Mouse (Mus musculus): ENCODE data around the gene Fam163b. TPM values are rescaled to one million over a fixed set of nuclear protein-coding genes. Genes with fewer than 3 reads are reported as not detected.

Fam163b gene
- polyA plus RNA-seq, 1 experiment from 2014 or later: 0.09 TPM

GRCm38 (mm10) chr2:27125979-27126378 lies 16.3 kb downstream of the Fam163b start:
- Histone ChIP-seq H3K4me3 (ENCODE audit: low read depth, low read length) (no peak overlapping the region), H3K27me3 (ENCODE audit: control insufficient read depth, insufficient read depth, low read length) (no peaks in the 10 kb centered on the region), H3K9ac (ENCODE audit: low read length) (no peak overlapping the region), H3K27ac (ENCODE audit: low read depth, low read length) (no peak overlapping the region), H3K4me1 (replicated peaks; ENCODE audit: control insufficient read depth, insufficient read depth, low read length) (peaks cover 4% of the 10 kb centered on the region; the same call in 1 of the 2 replicates), H3K9me3 (ENCODE audit: control insufficient read depth, low read length) (no peaks in the 10 kb centered on the region), H3K36me3 (ENCODE audit: control insufficient read depth, insufficient read depth, low read length) (no peaks in the 10 kb centered on the region), H3K4me2 (ENCODE audit: low read depth, low read length, severe bottlenecking) (no peak overlapping the region)
- ATAC-seq (replicated peaks; ENCODE audit: low FRiP score) (no peak), DNase-seq (ENCODE audit: low spot score) (peak; percentile 59)
- WGBS: 42% methylated on average over 10 of the region's 10 CpGs

GRCm38 (mm10) chr2:27123121-27123520 lies 19.2 kb downstream of the Fam163b start:
- no peak for ATAC-seq (replicated peaks; ENCODE audit: low FRiP score)
- Histone ChIP-seq H3K9ac (ENCODE audit: low read length) (no peak overlapping the region), H3K4me1 (replicated peaks; ENCODE audit: control insufficient read depth, insufficient read depth, low read length) (peaks cover 4% of the 10 kb centered on the region; the same call in 1 of the 2 replicates), H3K4me3 (ENCODE audit: low read depth, low read length) (no peak overlapping the region), H3K27ac (ENCODE audit: low read depth, low read length) (no peak overlapping the region), H3K27me3 (ENCODE audit: control insufficient read depth, insufficient read depth, low read length) (no peaks in the 10 kb centered on the region), H3K36me3 (ENCODE audit: control insufficient read depth, insufficient read depth, low read length) (no peaks in the 10 kb centered on the region), H3K9me3 (ENCODE audit: control insufficient read depth, low read length) (no peaks in the 10 kb centered on the region), H3K4me2 (ENCODE audit: low read depth, low read length, severe bottlenecking) (no peak overlapping the region)
- no peak for DNase-seq (ENCODE audit: low spot score)
- 78% methylated on average over 4 of the region's 4 CpGs for WGBS

- Histone ChIP-seq H3K4me2 (ENCODE audit: low read depth, low read length, severe bottlenecking) (no peak overlapping the region), H3K4me3 (ENCODE audit: low read depth, low read length) (no peak overlapping the region), H3K27ac (ENCODE audit: low read depth, low read length) (no peak overlapping the region), H3K9ac (ENCODE audit: low read length) (no peak overlapping the region), H3K9me3 (ENCODE audit: control insufficient read depth, low read length) (no peaks in the 10 kb centered on the region), H3K4me1 (replicated peaks; ENCODE audit: control insufficient read depth, insufficient read depth, low read length) (peaks cover 4% of the 10 kb centered on the region; the same call in 1 of the 2 replicates), H3K27me3 (ENCODE audit: control insufficient read depth, insufficient read depth, low read length) (no peaks in the 10 kb centered on the region), H3K36me3 (ENCODE audit: control insufficient read depth, insufficient read depth, low read length) (no peaks in the 10 kb centered on the region)
- no peak for ATAC-seq (replicated peaks; ENCODE audit: low FRiP score)
- DNase-seq (ENCODE audit: low spot score): no peak
- WGBS: 39% methylated on average over 9 of the region's 9 CpGs
These were observed 19.7 kb downstream of the Fam163b start for GRCm38 (mm10) chr2:27122578-27122977.

- Histone ChIP-seq H3K9ac (ENCODE audit: low read length) (no peak overlapping the region), H3K9me3 (ENCODE audit: control insufficient read depth, low read length) (no peaks in the 10 kb centered on the region), H3K4me1 (replicated peaks; ENCODE audit: control insufficient read depth, insufficient read depth, low read length) (peaks cover 4% of the 10 kb centered on the region; the same call in 1 of the 2 replicates), H3K4me3 (ENCODE audit: low read depth, low read length) (no peak overlapping the region), H3K27ac (ENCODE audit: low read depth, low read length) (no peak overlapping the region), H3K4me2 (ENCODE audit: low read depth, low read length, severe bottlenecking) (no peak overlapping the region), H3K36me3 (ENCODE audit: control insufficient read depth, insufficient read depth, low read length) (no peaks in the 10 kb centered on the region), H3K27me3 (ENCODE audit: control insufficient read depth, insufficient read depth, low read length) (no peaks in the 10 kb centered on the region)
- WGBS: 40% methylated on average over 9 of the region's 9 CpGs
- DNase-seq (ENCODE audit: low spot score) (peak; percentile 58), ATAC-seq (replicated peaks; ENCODE audit: low FRiP score) (no peak)
These were observed 20.5 kb downstream of the Fam163b start for GRCm38 (mm10) chr2:27121626-27122355.

- Histone ChIP-seq H3K36me3 (ENCODE audit: control insufficient read depth, insufficient read depth, low read length) (no peaks in the 10 kb centered on the region), H3K9me3 (ENCODE audit: control insufficient read depth, low read length) (no peaks in the 10 kb centered on the region), H3K27me3 (ENCODE audit: control insufficient read depth, insufficient read depth, low read length) (no peaks in the 10 kb centered on the region), H3K27ac (ENCODE audit: low read depth, low read length) (no peak overlapping the region), H3K9ac (ENCODE audit: low read length) (no peak overlapping the region), H3K4me2 (ENCODE audit: low read depth, low read length, severe bottlenecking) (no peak overlapping the region), H3K4me3 (ENCODE audit: low read depth, low read length) (no peak overlapping the region), H3K4me1 (replicated peaks; ENCODE audit: control insufficient read depth, insufficient read depth, low read length) (peaks cover 4% of the 10 kb centered on the region; the same call in 1 of the 2 replicates)
- WGBS: 82% methylated on average over 8 of the region's 8 CpGs
- ATAC-seq (replicated peaks; ENCODE audit: low FRiP score) (no peak), DNase-seq (ENCODE audit: low spot score) (no peak)
These were observed 22.1 kb downstream of the Fam163b start for GRCm38 (mm10) chr2:27120241-27120641.

- Histone ChIP-seq H3K4me1 (replicated peaks; ENCODE audit: control insufficient read depth, insufficient read depth, low read length) (peaks cover 4% of the 10 kb centered on the region; the same call in 1 of the 2 replicates), H3K9me3 (ENCODE audit: control insufficient read depth, low read length) (no peaks in the 10 kb centered on the region), H3K9ac (ENCODE audit: low read length) (no peak overlapping the region), H3K4me3 (ENCODE audit: low read depth, low read length) (no peak overlapping the region), H3K27ac (ENCODE audit: low read depth, low read length) (no peak overlapping the region), H3K36me3 (ENCODE audit: control insufficient read depth, insufficient read depth, low read length) (no peaks in the 10 kb centered on the region), H3K27me3 (ENCODE audit: control insufficient read depth, insufficient read depth, low read length) (no peaks in the 10 kb centered on the region), H3K4me2 (ENCODE audit: low read depth, low read length, severe bottlenecking) (no peak overlapping the region)
- no peak for DNase-seq (ENCODE audit: low spot score)
- no peak for ATAC-seq (replicated peaks; ENCODE audit: low FRiP score)
- 82% methylated on average over 2 of the region's 2 CpGs for WGBS
These were observed 22.5 kb downstream of the Fam163b start for GRCm38 (mm10) chr2:27119766-27120165.

- Histone ChIP-seq H3K4me3 (ENCODE audit: low read depth, low read length) (no peak overlapping the region), H3K27ac (ENCODE audit: low read depth, low read length) (no peak overlapping the region), H3K9me3 (ENCODE audit: control insufficient read depth, low read length) (no peaks in the 10 kb centered on the region), H3K9ac (ENCODE audit: low read length) (no peak overlapping the region), H3K4me1 (replicated peaks; ENCODE audit: control insufficient read depth, insufficient read depth, low read length) (peaks cover 4% of the 10 kb centered on the region; the same call in 1 of the 2 replicates), H3K4me2 (ENCODE audit: low read depth, low read length, severe bottlenecking) (no peak overlapping the region), H3K36me3 (ENCODE audit: control insufficient read depth, insufficient read depth, low read length) (no peaks in the 10 kb centered on the region), H3K27me3 (ENCODE audit: control insufficient read depth, insufficient read depth, low read length) (no peaks in the 10 kb centered on the region)
- 66% methylated on average over 4 of the region's 4 CpGs for WGBS
- DNase-seq (ENCODE audit: low spot score): no peak
- no peak for ATAC-seq (replicated peaks; ENCODE audit: low FRiP score)
These were observed 23.8 kb downstream of the Fam163b start for GRCm38 (mm10) chr2:27118452-27118851.

GRCm38 (mm10) chr2:27114169-27114568 lies 28.1 kb downstream of the Fam163b start:
- WGBS: 90% methylated on average over 10 of the region's 10 CpGs

GRCm38 (mm10) chr2:27112585-27112984 lies 29.7 kb downstream of the Fam163b start:
- DNase-seq (ENCODE audit: low spot score): no peak
- no peak overlapping the region for H3K4me2 ChIP-seq (ENCODE audit: low read depth, low read length, severe bottlenecking)
- 81% methylated on average over 20 of the region's 20 CpGs for WGBS
- H3K36me3 ChIP-seq (ENCODE audit: control insufficient read depth, insufficient read depth, low read length): no peaks in the 10 kb centered on the region
- H3K27me3 ChIP-seq (ENCODE audit: control insufficient read depth, insufficient read depth, low read length): no peaks in the 10 kb centered on the region
- no peaks in the 10 kb centered on the region for H3K9me3 ChIP-seq (ENCODE audit: control insufficient read depth, low read length)
- no peak overlapping the region for H3K4me3 ChIP-seq (ENCODE audit: low read depth, low read length)
- ATAC-seq (replicated peaks; ENCODE audit: low FRiP score): no peak
- H3K27ac ChIP-seq (ENCODE audit: low read depth, low read length): no peak overlapping the region
- no peak overlapping the region for H3K9ac ChIP-seq (ENCODE audit: low read length)
- H3K4me1 ChIP-seq (replicated peaks; ENCODE audit: control insufficient read depth, insufficient read depth, low read length): no peaks in the 10 kb centered on the region

More at GRCm38 (mm10) chr2:27114169-27114568, 28.1 kb downstream of the Fam163b start:
- Histone ChIP-seq H3K27ac (ENCODE audit: low read depth, low read length) (no peak overlapping the region), H3K4me3 (ENCODE audit: low read depth, low read length) (no peak overlapping the region), H3K36me3 (ENCODE audit: control insufficient read depth, insufficient read depth, low read length) (no peaks in the 10 kb centered on the region), H3K27me3 (ENCODE audit: control insufficient read depth, insufficient read depth, low read length) (no peaks in the 10 kb centered on the region), H3K9me3 (ENCODE audit: control insufficient read depth, low read length) (no peaks in the 10 kb centered on the region), H3K9ac (ENCODE audit: low read length) (no peak overlapping the region), H3K4me1 (replicated peaks; ENCODE audit: control insufficient read depth, insufficient read depth, low read length) (no peaks in the 10 kb centered on the region), H3K4me2 (ENCODE audit: low read depth, low read length, severe bottlenecking) (no peak overlapping the region)
- DNase-seq (ENCODE audit: low spot score) (no peak), ATAC-seq (replicated peaks; ENCODE audit: low FRiP score) (no peak)
